Mouse (Mus musculus) kidney, postnatal 0 days (tissue): ENCODE results near the gene Adcy10. TPM values are rescaled to one million over a fixed set of nuclear protein-coding genes. Genes with fewer than 3 reads are reported as not detected.
A peak's percentile ranks its signal among the peaks of the same experiment; 100 is the strongest.

Experiments used
- ATAC-seq: fragments of 200-750 bp; cut with Nextera tagmentation; replicated peaks from 2 replicates; pipeline ENCODE4 v1.8.0; 2017; ENCODE audit warnings: low read depth, moderate number of reproducible peaks, moderate TSS enrichment, moderate library complexity; ENCODE audit not compliant: low FRiP score
- DNase-seq: peaks from one replicate; pipeline ENCODE4 v3.0.0-alpha.2; 2016; ENCODE audit warnings: low spot score
- H3K27ac ChIP-seq: fragments of 300-500 bp; sonication (generic); 2 replicates; pipeline ENCODE4 v1.5.1; 2014; ENCODE audit warnings: mild to moderate bottlenecking
- H3K27me3 ChIP-seq: fragments of 300-500 bp; sonication (generic); 2 replicates; pipeline ENCODE4 v1.6.1; 2014; ENCODE audit warnings: low read length, mixed read lengths; ENCODE audit not compliant: insufficient read depth
- H3K36me3 ChIP-seq: fragments of 300-500 bp; sonication (generic); 2 replicates; pipeline ENCODE4 v1.6.1; 2014; ENCODE audit warnings: low read length, mixed read lengths; ENCODE audit not compliant: insufficient read depth
- H3K4me1 ChIP-seq: fragments of 300-500 bp; sonication (generic); replicated peaks from 2 replicates; pipeline ENCODE4 v1.6.1; 2014; ENCODE audit warnings: antibody characterized with exemption, low read length, mixed read lengths; ENCODE audit not compliant: insufficient read depth
- H3K4me2 ChIP-seq: fragments of 300-500 bp; sonication (generic); 2 replicates; pipeline ENCODE4 v1.6.1; 2014; ENCODE audit warnings: mild to moderate bottlenecking, low read length, moderate library complexity, mixed read lengths
- H3K4me3 ChIP-seq: fragments of 300-500 bp; sonication (generic); replicated peaks from 2 replicates; pipeline ENCODE4 v1.5.1; 2014; ENCODE audit warnings: low read depth, low read length
- H3K9ac ChIP-seq: fragments of 300-500 bp; sonication (generic); 2 replicates; pipeline ENCODE4 v1.6.1; 2014; ENCODE audit warnings: low read depth, low read length
- H3K9me3 ChIP-seq: fragments of 300-500 bp; sonication (generic); replicated peaks from 2 replicates; pipeline ENCODE4 v1.6.1; 2016; ENCODE audit warnings: low read length, inconsistent platforms, mixed read lengths
- CTCF ChIP-seq: IDR thresholded peaks from 2 replicates; pipeline ENCODE4 v1.5.1; 2016; ENCODE audit warnings: antibody characterized with exemption, low read depth, mild to moderate bottlenecking, moderate library complexity
- WGBS: fragments of 180-500 bp; shearing (Covaris S2); extraction: QIAGEN DNeasy Blood & Tissue Kit; methylation state at CpG from one replicate; pipeline ENCODE4 v1.1.7; 2014; 5-methylcytosine and 5-hydroxymethylcytosine counted together
- polyA plus RNA-seq: library from polyadenylated mRNA; unstranded; fragments of >200 nt; fragmentation: Nextera tagmentation; extraction: Ambion mirVana; gene quantifications from 2 replicates; pipeline ENCODE4 v1.2.1, GENCODE M21; 2015

Adcy10 gene
- polyA plus RNA-seq = 0.23 TPM in 1 of 2 replicates, not detected in the other

DNA sequence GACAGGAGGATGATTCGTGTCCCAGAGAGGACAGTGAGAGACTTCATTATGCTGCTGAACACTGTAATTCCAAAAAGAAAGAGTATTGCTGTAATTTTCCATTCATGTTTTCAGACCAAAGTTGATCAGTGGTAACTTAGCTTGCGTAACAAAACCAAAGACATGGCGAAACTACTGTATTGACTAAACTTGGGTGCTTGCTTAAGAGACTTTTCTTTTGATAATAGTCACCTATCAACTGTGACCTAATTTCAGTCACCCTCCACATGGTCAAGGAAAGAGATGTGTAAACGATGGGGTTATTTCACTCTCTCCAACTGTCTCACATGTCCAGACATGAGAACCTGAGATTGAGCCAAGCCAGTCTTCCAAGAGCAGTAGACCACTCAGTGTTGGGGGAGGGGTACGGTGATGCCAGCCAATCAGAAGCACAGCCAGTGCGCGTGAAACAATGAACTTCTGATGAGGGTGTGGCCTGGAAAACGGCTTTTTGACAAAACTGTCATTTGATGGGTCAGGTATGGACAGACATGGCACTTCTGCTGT, at the start of gene Adcy10:
Adcy10 (plus strand) TSS at position 496 of the 546 bp plus-strand sequence.
- Histone ChIP-seq H3K4me1 (no peaks in the 10 kb centered on the region), H3K4me3 (no peak within 1 kb of the TSS), H3K27ac (no peak within 1 kb of the TSS), H3K9me3 (no peaks in the 10 kb centered on the region), H3K9ac (no peak within 1 kb of the TSS), H3K27me3 (no peaks in the 10 kb centered on the region), H3K36me3 (peaks cover 20% of the 10 kb centered on the region; the same call in 1 of the 2 replicates), H3K4me2 (no peak within 1 kb of the TSS)
- no peak for DNase-seq
- WGBS = 93% methylated on average over 8 of the region's 8 CpGs
- TF ChIP-seq CTCF = no peak
- ATAC-seq = no peak

GRCm38 (mm10) chr1:165438289-165439021, 46.5 kb upstream of the Adcy10 start:
- no peak for ATAC-seq
- WGBS = 94% methylated on average over 1 of the region's 1 CpGs
- Histone ChIP-seq H3K4me3 (no peak overlapping the region), H3K27me3 (no peaks in the 10 kb centered on the region), H3K9ac (no peak overlapping the region), H3K9me3 (no peaks in the 10 kb centered on the region), H3K36me3 (no peaks in the 10 kb centered on the region), H3K4me2 (no peak overlapping the region), H3K27ac (no peak overlapping the region), H3K4me1 (no peaks in the 10 kb centered on the region; the same call in 1 of the 2 replicates)
- peak; percentile 7 for DNase-seq
- no peak for TF ChIP-seq CTCF

DNA sequence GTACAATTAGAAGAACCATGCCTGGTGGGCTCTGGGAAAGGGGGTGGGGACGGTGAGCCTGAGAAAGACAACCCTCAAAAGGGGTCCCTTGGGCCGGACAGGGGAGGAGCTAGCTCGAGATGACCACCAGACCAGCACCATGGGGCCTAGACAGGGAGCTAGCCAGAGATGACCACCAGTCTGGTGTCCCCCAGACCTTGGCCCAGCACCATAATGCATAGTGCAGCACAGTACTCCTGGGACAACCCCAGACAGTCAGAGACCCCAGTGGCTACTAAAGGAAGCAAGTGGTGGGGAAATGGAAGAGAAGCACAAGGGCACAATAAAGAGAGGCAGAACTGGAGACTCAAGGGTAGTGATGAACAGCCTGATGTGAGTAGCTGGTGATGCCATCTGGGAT, 44.2 kb upstream of the Adcy10 start:
- Histone ChIP-seq H3K27ac (no peak overlapping the region), H3K4me1 (no peaks in the 10 kb centered on the region; the same call in 1 of the 2 replicates), H3K4me3 (no peak overlapping the region), H3K9ac (no peak overlapping the region), H3K36me3 (no peaks in the 10 kb centered on the region), H3K9me3 (no peaks in the 10 kb centered on the region), H3K4me2 (no peak overlapping the region), H3K27me3 (no peaks in the 10 kb centered on the region)
- no peak for DNase-seq
- WGBS = 63% methylated on average over 3 of the region's 3 CpGs
- ATAC-seq = peak; percentile 33; the same call in 1 of the 2 replicates
- TF ChIP-seq CTCF = no peak

DNA sequence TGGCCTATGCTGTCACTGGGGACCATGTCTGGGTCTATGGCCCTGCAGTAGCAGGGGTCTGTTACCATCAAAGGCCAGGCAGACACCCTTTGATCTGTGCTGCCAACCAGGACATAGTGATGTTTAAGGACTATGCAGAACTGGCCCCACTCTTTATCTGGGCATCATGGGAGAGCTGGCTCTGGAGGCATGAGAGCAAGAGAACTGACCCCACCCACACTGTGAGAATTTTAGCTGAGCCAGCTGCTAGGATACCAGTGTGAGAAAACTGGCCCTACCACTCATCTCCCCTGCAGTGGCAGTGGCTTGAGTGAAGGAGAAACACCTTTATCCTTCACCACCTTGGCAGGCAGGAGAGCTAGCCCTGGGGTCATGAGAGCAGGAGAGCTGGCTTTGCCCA, 43.8 kb upstream of the Adcy10 start:
- no peak for ATAC-seq
- no peak for TF ChIP-seq CTCF
- Histone ChIP-seq H3K27ac (no peak overlapping the region), H3K4me3 (no peak overlapping the region), H3K4me2 (no peak overlapping the region), H3K4me1 (no peaks in the 10 kb centered on the region; the same call in 1 of the 2 replicates), H3K27me3 (no peaks in the 10 kb centered on the region), H3K9me3 (no peaks in the 10 kb centered on the region), H3K36me3 (no peaks in the 10 kb centered on the region), H3K9ac (no peak overlapping the region)
- no peak for DNase-seq

- DNase-seq (peak; percentile 24), ATAC-seq (peak; percentile 59)
- WGBS = 71% methylated on average over 3 of the region's 3 CpGs
- Histone ChIP-seq H3K9me3 (no peaks in the 10 kb centered on the region), H3K4me1 (no peaks in the 10 kb centered on the region; the same call in 1 of the 2 replicates), H3K9ac (no peak overlapping the region), H3K4me3 (no peak overlapping the region), H3K4me2 (no peak overlapping the region), H3K36me3 (no peaks in the 10 kb centered on the region), H3K27ac (no peak overlapping the region), H3K27me3 (no peaks in the 10 kb centered on the region)
- TF ChIP-seq CTCF = no peak
Observed at GRCm38 (mm10) chr1:165441719-165442118, 43.3 kb upstream of the Adcy10 start.

- Histone ChIP-seq H3K4me1 (no peaks in the 10 kb centered on the region), H3K4me3 (peak overlapping the region; percentile 99), H3K9ac (peak overlapping the region; percentile 92), H3K4me2 (peak overlapping the region; percentile 80), H3K9me3 (no peaks in the 10 kb centered on the region), H3K27me3 (no peaks in the 10 kb centered on the region), H3K27ac (peak overlapping the region; percentile 99; the same call in 1 of the 2 replicates), H3K36me3 (no peaks in the 10 kb centered on the region)
- no peak for ATAC-seq
- DNase-seq = no peak
- WGBS = 13% methylated on average over 7 of the region's 7 CpGs
- no peak for TF ChIP-seq CTCF
Observed at GRCm38 (mm10) chr1:165459041-165459502, 25.9 kb upstream of the Adcy10 start.
